Mouse (Mus musculus) olfactory bulb, adult 2 months (tissue): ENCODE results near the gene Kif22.

Experiments
- CTCF ChIP-seq: fragments of 200-500 bp; IDR thresholded peaks from 2 replicates; pipeline ENCODE4 v1.5.1; 2012; ENCODE audit warnings: low read depth, mild to moderate bottlenecking, low read length, moderate library complexity; ENCODE audit not compliant: insufficient read depth
- POLR2A ChIP-seq: fragments of 200-500 bp; IDR thresholded peaks from 2 replicates; pipeline ENCODE4 v1.6.1; 2012; ENCODE audit warnings: mild to moderate bottlenecking, low read depth, low read length, moderate library complexity; ENCODE audit not compliant: insufficient read depth

DNA sequence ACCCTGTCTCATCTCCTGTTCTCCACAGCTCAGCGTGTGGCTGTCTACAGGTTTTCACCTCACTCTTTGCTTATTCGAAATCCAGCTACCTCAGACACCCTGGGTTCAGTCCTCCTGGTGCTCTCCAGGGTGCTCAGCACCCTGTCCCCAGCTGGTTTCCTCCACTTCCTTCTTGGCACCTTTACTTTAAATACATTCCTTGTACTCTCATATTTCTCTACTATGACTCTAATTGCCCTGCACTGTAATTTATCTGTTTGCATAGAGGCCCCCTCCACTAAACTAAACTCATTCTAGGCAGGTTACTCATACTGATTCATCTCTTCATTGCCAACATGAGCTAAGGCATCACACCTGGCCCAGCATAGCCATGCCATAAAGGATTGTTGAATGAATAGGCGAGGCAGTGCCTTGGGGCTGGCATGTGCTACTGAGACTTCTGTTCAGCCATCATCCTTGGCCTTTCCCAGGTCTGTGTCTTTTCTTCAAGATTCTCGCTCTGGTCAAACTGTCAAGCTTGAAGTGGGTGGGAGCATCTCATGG is 28.7 kb upstream of the Kif22 start:
- TF ChIP-seq POLR2A: no peak
- TF ChIP-seq CTCF: no peak
